Mouse (Mus musculus): Measurements from ENCODE around the gene Ikzf3. TPM values are rescaled to one million over a fixed set of nuclear protein-coding genes. Genes with fewer than 3 reads are reported as not detected.

Gene Ikzf3
- polyA plus RNA-seq, 1 experiment from 2014 or later = not detected

DNA sequence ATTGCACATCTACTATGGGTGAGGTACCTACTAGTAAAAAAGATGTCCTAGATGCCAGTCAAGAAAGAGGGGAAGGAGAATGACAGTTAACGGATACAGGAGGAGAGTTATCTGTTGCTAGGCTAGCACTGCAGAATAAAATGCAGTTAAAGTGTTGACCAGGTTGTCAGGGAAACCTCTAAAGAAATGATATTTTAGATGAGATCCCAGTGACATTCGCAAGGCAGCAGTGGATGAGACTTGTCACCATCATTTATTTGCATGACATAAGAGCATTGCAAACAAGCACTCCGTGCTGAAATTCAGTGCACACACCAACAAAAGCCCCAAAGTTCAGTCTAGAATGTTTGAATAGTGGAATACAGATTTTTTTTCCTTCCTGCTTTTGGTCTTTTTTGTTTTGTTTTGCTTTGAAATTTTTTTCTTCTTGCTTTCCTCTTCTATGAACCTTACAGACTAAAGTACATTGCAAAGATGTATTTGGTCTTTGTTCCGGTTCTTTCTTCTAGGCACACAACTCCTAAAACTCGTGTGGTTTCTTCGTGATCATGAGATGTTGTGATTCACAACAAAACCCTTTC is 32.4 kb downstream of the Ikzf3 start:
- Histone ChIP-seq H3K4me1 (ENCODE audit: control insufficient read depth, insufficient read depth, low read length) (no peaks in the 10 kb centered on the region), H3K27me3 (ENCODE audit: control insufficient read depth, insufficient read depth, low read length) (no peaks in the 10 kb centered on the region), H3K9ac (ENCODE audit: low read length) (no peak overlapping the region), H3K4me2 (ENCODE audit: low read depth, severe bottlenecking) (no peak overlapping the region), H3K9me3 (ENCODE audit: control insufficient read depth, low read length) (no peaks in the 10 kb centered on the region), H3K4me3 (ENCODE audit: low read depth, low read length) (no peak overlapping the region), H3K36me3 (ENCODE audit: control insufficient read depth, insufficient read depth, low read length) (no peaks in the 10 kb centered on the region), H3K27ac (replicated peaks; ENCODE audit: low read depth, low read length) (no peak overlapping the region)
- ATAC-seq (ENCODE audit: insufficient number of reproducible peaks, low FRiP score, low TSS enrichment, low read depth) = no peak
- 86% methylated on average over 6 of the region's 6 CpGs for WGBS
- DNase-seq (ENCODE audit: low spot score) = no peak

DNA sequence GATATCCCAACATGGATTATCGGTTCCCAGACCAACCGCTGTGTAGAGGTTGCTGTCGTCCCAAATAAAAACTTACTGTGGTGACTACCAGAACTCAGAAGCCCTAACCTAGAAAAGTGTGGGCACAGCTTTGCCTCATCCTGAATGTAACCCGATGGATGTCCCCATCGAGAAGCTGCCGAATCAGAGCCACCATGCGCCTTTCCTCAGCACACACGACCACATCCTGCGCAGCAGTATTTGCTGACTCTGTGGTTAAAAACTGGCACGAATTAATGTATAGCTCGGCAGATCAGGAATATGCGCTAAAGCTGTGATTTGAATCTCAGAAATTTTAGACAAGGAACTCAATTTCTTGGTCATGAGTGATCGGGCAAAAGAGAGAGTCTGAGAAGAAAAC is 33.0 kb downstream of the Ikzf3 start:
- 90% methylated on average over 13 of the region's 13 CpGs for WGBS
- H3K27ac ChIP-seq (replicated peaks; ENCODE audit: low read depth, low read length) = no peak overlapping the region

DNA sequence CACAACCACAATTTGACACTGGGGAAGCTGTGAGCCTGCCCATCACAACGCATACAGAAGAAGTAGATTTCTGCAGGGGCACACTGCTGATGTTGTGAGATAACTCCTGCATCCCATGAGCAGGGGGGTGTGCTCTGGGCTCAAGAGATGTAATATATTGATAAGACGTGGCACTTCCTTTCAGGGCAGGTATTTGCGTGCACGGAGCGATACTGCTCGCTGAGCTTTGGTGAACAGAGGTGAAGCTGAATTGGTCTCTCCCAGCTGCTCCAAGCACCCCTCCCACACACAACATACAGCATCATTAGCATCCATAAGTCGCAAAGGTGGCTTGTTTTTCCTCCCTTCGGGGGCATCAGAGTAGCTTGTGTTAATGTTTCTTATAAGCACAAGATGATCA is 35.7 kb downstream of the Ikzf3 start:
- H3K4me1 ChIP-seq (ENCODE audit: control insufficient read depth, insufficient read depth, low read length) = no peaks in the 10 kb centered on the region
- no peaks in the 10 kb centered on the region for H3K27me3 ChIP-seq (ENCODE audit: control insufficient read depth, insufficient read depth, low read length)
- WGBS = 91% methylated on average over 8 of the region's 8 CpGs
- DNase-seq (ENCODE audit: low spot score) = no peak
- H3K9me3 ChIP-seq (ENCODE audit: control insufficient read depth, low read length) = no peaks in the 10 kb centered on the region
- ATAC-seq (ENCODE audit: insufficient number of reproducible peaks, low FRiP score, low TSS enrichment, low read depth) = no peak
- H3K27ac ChIP-seq (replicated peaks; ENCODE audit: low read depth, low read length) = no peak overlapping the region
- H3K4me2 ChIP-seq (ENCODE audit: low read depth, severe bottlenecking) = no peak overlapping the region
- no peak overlapping the region for H3K4me3 ChIP-seq (ENCODE audit: low read depth, low read length)
- no peaks in the 10 kb centered on the region for H3K36me3 ChIP-seq (ENCODE audit: control insufficient read depth, insufficient read depth, low read length)
- no peak overlapping the region for H3K9ac ChIP-seq (ENCODE audit: low read length)

More for the DNA sequence above, 33.0 kb downstream of the Ikzf3 start:
- Histone ChIP-seq H3K4me1 (ENCODE audit: control insufficient read depth, insufficient read depth, low read length) (no peaks in the 10 kb centered on the region), H3K27me3 (ENCODE audit: control insufficient read depth, insufficient read depth, low read length) (no peaks in the 10 kb centered on the region), H3K9ac (ENCODE audit: low read length) (no peak overlapping the region), H3K4me2 (ENCODE audit: low read depth, severe bottlenecking) (no peak overlapping the region), H3K4me3 (ENCODE audit: low read depth, low read length) (no peak overlapping the region), H3K9me3 (ENCODE audit: control insufficient read depth, low read length) (no peaks in the 10 kb centered on the region), H3K36me3 (ENCODE audit: control insufficient read depth, insufficient read depth, low read length) (no peaks in the 10 kb centered on the region)
- DNase-seq (ENCODE audit: low spot score) = no peak
- ATAC-seq (ENCODE audit: insufficient number of reproducible peaks, low FRiP score, low TSS enrichment, low read depth) = no peak

DNA sequence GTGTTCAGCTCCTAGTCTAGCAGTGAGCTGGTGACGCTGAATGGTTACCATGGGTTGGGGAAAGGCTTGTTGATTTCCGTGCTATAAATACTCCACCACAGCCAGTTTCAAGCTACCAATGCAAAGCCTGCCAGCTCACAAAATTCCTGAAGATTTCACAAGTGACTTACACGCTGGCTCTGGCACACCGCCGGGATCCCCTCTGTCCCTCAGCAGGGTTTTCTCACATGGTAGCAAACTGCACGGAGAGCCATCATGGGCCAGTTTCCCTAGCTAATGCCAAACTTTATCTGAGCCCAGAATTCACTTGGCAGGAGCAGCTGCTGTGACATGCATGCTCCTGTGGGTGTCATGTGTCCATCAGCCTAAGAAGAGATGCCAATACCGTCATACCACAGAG is 36.4 kb downstream of the Ikzf3 start:
- Histone ChIP-seq H3K27ac (replicated peaks; ENCODE audit: low read depth, low read length) (no peak overlapping the region), H3K27me3 (ENCODE audit: control insufficient read depth, insufficient read depth, low read length) (no peaks in the 10 kb centered on the region), H3K36me3 (ENCODE audit: control insufficient read depth, insufficient read depth, low read length) (no peaks in the 10 kb centered on the region), H3K9ac (ENCODE audit: low read length) (no peak overlapping the region), H3K4me2 (ENCODE audit: low read depth, severe bottlenecking) (no peak overlapping the region), H3K4me1 (ENCODE audit: control insufficient read depth, insufficient read depth, low read length) (no peaks in the 10 kb centered on the region), H3K4me3 (ENCODE audit: low read depth, low read length) (no peak overlapping the region), H3K9me3 (ENCODE audit: control insufficient read depth, low read length) (no peaks in the 10 kb centered on the region)
- ATAC-seq (ENCODE audit: insufficient number of reproducible peaks, low FRiP score, low TSS enrichment, low read depth) = no peak
- DNase-seq (ENCODE audit: low spot score) = no peak
- WGBS = 79% methylated on average over 7 of the region's 7 CpGs

DNA sequence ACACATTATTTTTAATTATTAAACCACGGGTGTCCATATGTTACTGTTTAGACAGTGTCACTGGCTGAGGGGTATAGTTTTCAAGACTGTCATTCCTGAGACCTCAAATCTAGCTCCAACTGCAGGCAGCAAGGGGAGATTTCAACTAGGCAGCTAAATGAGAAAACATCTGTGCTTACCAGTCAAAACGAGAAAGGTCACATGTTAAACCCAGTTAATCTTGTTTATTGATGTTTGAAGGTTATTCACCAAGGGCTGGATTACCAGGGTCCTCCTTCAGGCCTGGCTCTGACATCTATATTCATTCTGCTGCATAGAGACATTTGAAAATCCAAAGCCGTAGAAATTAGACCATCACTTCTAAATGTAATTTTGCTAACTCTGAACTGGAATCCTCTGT is 40.9 kb downstream of the Ikzf3 start:
- H3K4me2 ChIP-seq (ENCODE audit: low read depth, severe bottlenecking) = no peak overlapping the region
- H3K36me3 ChIP-seq (ENCODE audit: control insufficient read depth, insufficient read depth, low read length) = no peaks in the 10 kb centered on the region
- H3K27ac ChIP-seq (replicated peaks; ENCODE audit: low read depth, low read length) = no peak overlapping the region
- H3K4me1 ChIP-seq (ENCODE audit: control insufficient read depth, insufficient read depth, low read length) = no peaks in the 10 kb centered on the region
- H3K27me3 ChIP-seq (ENCODE audit: control insufficient read depth, insufficient read depth, low read length) = 0 out of 2 replicates have a peak, but pooled peaks cover 2% of the 10 kb centered on the region
- DNase-seq (ENCODE audit: low spot score) = no peak
- WGBS = 47% methylated on average over 3 of the region's 3 CpGs
- no peak overlapping the region for H3K9ac ChIP-seq (ENCODE audit: low read length)
- ATAC-seq (ENCODE audit: insufficient number of reproducible peaks, low FRiP score, low TSS enrichment, low read depth) = no peak
- H3K9me3 ChIP-seq (ENCODE audit: control insufficient read depth, low read length) = no peaks in the 10 kb centered on the region
- H3K4me3 ChIP-seq (ENCODE audit: low read depth, low read length) = no peak overlapping the region

DNA sequence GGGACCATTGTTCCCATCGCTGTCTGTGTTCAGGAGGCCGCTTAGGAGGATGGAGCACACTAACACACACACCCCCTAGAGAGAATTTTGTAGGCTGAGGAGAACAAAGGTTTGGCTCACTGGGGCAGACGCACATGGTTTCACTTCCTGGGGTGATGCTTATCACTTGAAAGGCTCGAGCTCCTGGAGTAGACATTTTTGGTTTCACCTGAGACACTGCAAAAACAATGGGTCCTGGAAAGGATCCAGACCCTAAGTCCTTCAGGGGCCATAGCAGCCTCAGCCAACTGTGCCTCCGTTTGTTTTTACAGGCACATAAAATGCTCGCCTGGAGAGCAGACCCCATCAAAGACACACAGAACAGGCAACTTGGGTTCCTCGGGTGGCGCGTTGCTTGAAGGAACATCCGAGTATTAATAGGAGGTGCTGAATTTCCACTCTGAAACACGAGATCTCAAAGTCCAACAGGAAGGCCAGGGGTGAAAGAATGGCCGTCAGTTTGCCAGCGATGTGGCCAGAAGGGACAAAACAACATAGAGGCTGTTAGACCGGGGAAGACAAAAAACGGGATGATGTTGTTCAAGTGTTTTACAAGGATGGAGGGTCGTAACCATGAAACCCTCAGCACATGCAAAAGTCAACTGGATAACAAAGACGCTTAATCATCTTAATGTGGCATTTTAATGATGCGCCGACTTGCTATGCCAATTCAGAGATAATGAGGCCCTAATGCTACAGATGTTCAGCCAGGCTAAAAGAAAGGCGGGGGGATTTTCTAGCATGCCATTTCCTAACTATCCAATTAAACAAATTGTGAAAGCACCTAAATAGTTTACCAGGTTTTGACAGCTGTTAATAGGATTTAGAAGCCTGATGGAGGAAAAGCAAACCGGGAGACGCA is 48.2 kb downstream of the Ikzf3 start:
- Histone ChIP-seq H3K9ac (ENCODE audit: low read length) (0 out of 2 replicates have a peak overlapping the region, but pooled peaks have one; percentile 5), H3K4me3 (ENCODE audit: low read depth, low read length) (no peak overlapping the region), H3K27ac (replicated peaks; ENCODE audit: low read depth, low read length) (0 out of 2 replicates have a peak overlapping the region, but pooled peaks have one; percentile 10), H3K9me3 (ENCODE audit: control insufficient read depth, low read length) (no peaks in the 10 kb centered on the region), H3K4me1 (ENCODE audit: control insufficient read depth, insufficient read depth, low read length) (peaks cover 10% of the 10 kb centered on the region; the same call in 1 of the 2 replicates), H3K4me2 (ENCODE audit: low read depth, severe bottlenecking) (peak overlapping the region; percentile 26; the same call in 1 of the 2 replicates), H3K27me3 (ENCODE audit: control insufficient read depth, insufficient read depth, low read length) (0 out of 2 replicates have a peak, but pooled peaks cover 2% of the 10 kb centered on the region), H3K36me3 (ENCODE audit: control insufficient read depth, insufficient read depth, low read length) (no peaks in the 10 kb centered on the region)
- peak; percentile 68 for DNase-seq (ENCODE audit: low spot score)
- WGBS = 16% methylated on average over 22 of the region's 22 CpGs
- no peak for ATAC-seq (ENCODE audit: insufficient number of reproducible peaks, low FRiP score, low TSS enrichment, low read depth)

DNA sequence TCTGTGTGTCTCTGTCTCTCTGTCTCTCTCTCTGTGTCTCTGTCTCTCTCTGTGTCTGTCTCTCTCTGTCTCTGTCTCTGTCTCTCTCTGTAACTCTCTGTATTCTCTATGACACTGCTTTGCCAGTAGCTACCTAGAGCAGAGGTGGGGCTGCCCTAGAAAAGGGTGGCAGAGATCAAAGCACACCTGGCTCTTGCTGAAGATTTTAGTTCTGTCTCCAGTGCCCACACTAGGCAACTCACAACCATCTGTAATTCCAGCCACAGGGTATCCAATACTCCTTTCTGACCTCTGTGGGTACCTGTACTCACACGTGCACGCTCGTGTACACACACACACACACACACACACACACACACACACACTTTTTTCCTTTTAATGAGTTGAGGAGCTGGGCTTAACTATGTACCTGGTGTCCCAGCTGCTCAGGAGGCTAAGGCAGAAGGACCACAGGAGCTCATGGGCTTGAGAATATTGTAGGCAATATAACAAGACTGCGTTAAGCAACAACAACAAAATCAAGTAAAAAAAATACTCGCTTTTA is 50.6 kb downstream of the Ikzf3 start:
- ATAC-seq (ENCODE audit: insufficient number of reproducible peaks, low FRiP score, low TSS enrichment, low read depth) (no peak), DNase-seq (ENCODE audit: low spot score) (no peak)
- peaks cover 10% of the 10 kb centered on the region; the same call in 1 of the 2 replicates for H3K4me1 ChIP-seq (ENCODE audit: control insufficient read depth, insufficient read depth, low read length)
- H3K27me3 ChIP-seq (ENCODE audit: control insufficient read depth, insufficient read depth, low read length) = no peaks in the 10 kb centered on the region
- H3K4me2 ChIP-seq (ENCODE audit: low read depth, severe bottlenecking) = no peak overlapping the region
- no peaks in the 10 kb centered on the region for H3K36me3 ChIP-seq (ENCODE audit: control insufficient read depth, insufficient read depth, low read length)
- 89% methylated on average over 5 of the region's 5 CpGs for WGBS
- no peak overlapping the region for H3K27ac ChIP-seq (replicated peaks; ENCODE audit: low read depth, low read length)
- H3K9ac ChIP-seq (ENCODE audit: low read length) = no peak overlapping the region
- no peak overlapping the region for H3K4me3 ChIP-seq (ENCODE audit: low read depth, low read length)
- H3K9me3 ChIP-seq (ENCODE audit: control insufficient read depth, low read length) = no peaks in the 10 kb centered on the region

DNA sequence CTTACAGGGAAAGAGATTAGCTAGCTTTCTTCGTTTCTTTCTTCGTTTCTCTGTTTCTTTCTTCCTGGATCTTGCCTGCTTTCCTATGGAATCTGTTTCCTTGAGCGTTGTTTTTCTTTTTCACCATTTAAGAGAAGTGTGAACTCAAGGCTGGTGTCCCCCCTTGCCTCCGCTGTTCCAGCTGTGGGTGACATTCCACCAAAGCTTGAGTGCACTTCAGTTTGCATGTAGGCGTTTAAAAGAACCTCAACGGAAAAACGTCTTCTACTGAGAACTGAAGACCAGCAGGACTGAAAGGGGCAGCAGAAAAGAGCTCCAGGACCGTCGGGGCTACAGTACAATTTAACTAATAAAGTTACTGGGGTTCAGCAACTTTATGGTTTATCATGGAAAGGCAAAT is 52.4 kb downstream of the Ikzf3 start:
- ATAC-seq (ENCODE audit: insufficient number of reproducible peaks, low FRiP score, low TSS enrichment, low read depth) (no peak), DNase-seq (ENCODE audit: low spot score) (no peak)
- Histone ChIP-seq H3K9ac (ENCODE audit: low read length) (no peak overlapping the region), H3K4me1 (ENCODE audit: control insufficient read depth, insufficient read depth, low read length) (peaks cover 10% of the 10 kb centered on the region; the same call in 1 of the 2 replicates), H3K4me2 (ENCODE audit: low read depth, severe bottlenecking) (peak overlapping the region; percentile 10; the same call in 1 of the 2 replicates), H3K27ac (replicated peaks; ENCODE audit: low read depth, low read length) (no peak overlapping the region), H3K4me3 (ENCODE audit: low read depth, low read length) (no peak overlapping the region), H3K36me3 (ENCODE audit: control insufficient read depth, insufficient read depth, low read length) (no peaks in the 10 kb centered on the region), H3K9me3 (ENCODE audit: control insufficient read depth, low read length) (no peaks in the 10 kb centered on the region), H3K27me3 (ENCODE audit: control insufficient read depth, insufficient read depth, low read length) (no peaks in the 10 kb centered on the region)
- WGBS = 71% methylated on average over 9 of the region's 9 CpGs
